Mouse (Mus musculus) megakaryocyte, embryonic 14.5 days (primary cell): ENCODE measurements around the gene Haus6. TPM values are rescaled to one million over a fixed set of nuclear protein-coding genes. Genes with fewer than 3 reads are reported as not detected.
"Not testable (repeated sequence)": the region's sequence is repeated elsewhere in the genome, so short reads cannot be mapped to it uniquely, and the experiment has no call there.

Source experiments
- H3K27me3 ChIP-seq: replicated peaks from 2 replicates; pipeline ENCODE3; 2012; ENCODE audit warnings: inconsistent platforms
- H3K36me3 ChIP-seq: replicated peaks from 2 replicates; pipeline ENCODE3; 2012; ENCODE audit warnings: low read length, inconsistent platforms, mixed read lengths
- H3K4me1 ChIP-seq: 2 replicates; pipeline ENCODE4 v1.6.1; 2012; ENCODE audit warnings: inconsistent platforms
- H3K4me3 ChIP-seq: replicated peaks from 2 replicates; pipeline ENCODE3; 2012; ENCODE audit warnings: moderate library complexity, mild to moderate bottlenecking, inconsistent platforms
- H3K9me3 ChIP-seq: 2 replicates; pipeline ENCODE4 v1.6.1; 2012; ENCODE audit warnings: inconsistent platforms
- FLI1 ChIP-seq: IDR thresholded peaks from 2 replicates; pipeline ENCODE4 v1.6.1; 2012; ENCODE audit warnings: low read length, inconsistent platforms, mixed read lengths
- GATA1 ChIP-seq: IDR thresholded peaks from 3 replicates; pipeline ENCODE4 v1.6.1; 2012; ENCODE audit warnings: mixed read lengths, low read length, inconsistent platforms, borderline replicate concordance
- polyA plus RNA-seq: library from polyadenylated mRNA; stranded (reverse); fragments of >175 nt; gene quantifications from 2 replicates; pipeline ENCODE4 v1.2.3, GENCODE M21; 2012; ENCODE audit warnings: low replicate concordance; ENCODE audit not compliant: insufficient read depth

The Haus6 gene
- polyA plus RNA-seq: 1.0 and 5.8 TPM in 2 replicates

GRCm38 (mm10) chr4:86611524-86612288 is at the start of gene Haus6:
Haus6 (minus strand) TSS chr4:86612055.
- H3K4me1 ChIP-seq: peaks cover 26% of the 10 kb centered on the region
- H3K4me3 ChIP-seq: peak within 1 kb of the TSS; percentile 100
- no peak for TF ChIP-seq GATA1
- TF ChIP-seq FLI1: peak; percentile 76; the same call in 1 of the 2 replicates
- H3K9me3 ChIP-seq: no peaks in the 10 kb centered on the region
- H3K36me3 ChIP-seq: peaks cover 16% of the 10 kb centered on the region
- H3K27me3 ChIP-seq: no peaks in the 10 kb centered on the region

GRCm38 (mm10) chr4:86657176-86657575 is 45.3 kb upstream of the Haus6 start:
- Histone ChIP-seq H3K4me1 (no peaks in the 10 kb centered on the region), H3K36me3 (peaks cover 71% of the 10 kb centered on the region), H3K27me3 (no peaks in the 10 kb centered on the region), H3K4me3 (no peak overlapping the region), H3K9me3 (0 out of 2 replicates have a peak, but pooled peaks cover 3% of the 10 kb centered on the region)
- TF ChIP-seq FLI1 (no peak), GATA1 (no peak)

GRCm38 (mm10) chr4:86656410-86656809 is 44.6 kb upstream of the Haus6 start:
- H3K4me3 ChIP-seq, H3K4me1 ChIP-seq, H3K9me3 ChIP-seq, H3K27me3 ChIP-seq: not testable (repeated sequence)
- H3K36me3 ChIP-seq: peaks cover 67% of the 10 kb centered on the region

DNA sequence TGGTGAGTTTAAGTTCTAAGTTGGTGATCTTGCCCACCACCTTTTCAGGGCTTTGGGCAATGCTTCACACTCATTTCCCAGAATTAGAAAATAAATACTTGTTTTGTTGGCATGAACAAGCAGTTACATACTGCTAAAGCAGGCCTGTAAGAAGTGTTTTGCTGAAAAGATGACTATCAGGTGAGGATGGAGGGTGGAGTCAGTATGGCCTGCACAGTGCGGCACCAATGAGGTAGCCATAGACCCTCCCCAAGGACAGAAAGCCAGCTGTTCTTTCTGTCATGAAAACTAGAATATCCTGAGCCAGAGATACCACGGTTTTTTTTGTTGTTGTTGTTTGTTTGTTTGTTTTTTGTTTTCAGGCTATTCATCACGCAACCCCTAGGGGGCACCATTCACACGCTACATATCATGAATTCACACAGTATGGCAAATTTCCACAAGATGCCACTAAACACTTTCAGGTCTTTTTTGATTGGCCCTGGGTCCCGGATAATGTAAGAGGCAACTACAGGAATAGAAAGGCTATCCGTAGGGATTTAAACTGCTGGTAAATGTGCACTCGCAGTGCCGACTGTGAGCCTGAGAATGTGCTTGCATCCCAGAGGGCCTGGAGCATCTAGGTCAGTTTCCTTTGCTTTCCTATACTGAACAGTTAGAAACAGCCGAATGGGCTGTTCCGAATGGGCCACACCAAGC is 40.0 kb upstream of the Haus6 start:
- Histone ChIP-seq H3K36me3 (peaks cover 25% of the 10 kb centered on the region), H3K4me1 (no peaks in the 10 kb centered on the region), H3K4me3 (no peak overlapping the region), H3K9me3 (0 out of 2 replicates have a peak, but pooled peaks cover 6% of the 10 kb centered on the region), H3K27me3 (no peaks in the 10 kb centered on the region)
- TF ChIP-seq FLI1: no peak
- TF ChIP-seq GATA1: no peak

- not testable (repeated sequence) for H3K4me3 ChIP-seq, H3K36me3 ChIP-seq, H3K27me3 ChIP-seq, H3K4me1 ChIP-seq
- peaks cover 10% of the 10 kb centered on the region; the same call in 1 of the 2 replicates for H3K9me3 ChIP-seq
These were observed 36.5 kb upstream of the Haus6 start for GRCm38 (mm10) chr4:86648394-86648793.

GRCm38 (mm10) chr4:86637561-86637960 is 25.7 kb upstream of the Haus6 start:
- H3K27me3 ChIP-seq, H3K9me3 ChIP-seq, H3K4me3 ChIP-seq, H3K36me3 ChIP-seq, H3K4me1 ChIP-seq: not testable (repeated sequence)

GRCm38 (mm10) chr4:86634873-86635272 is 23.0 kb upstream of the Haus6 start:
- not testable (repeated sequence) for H3K4me1 ChIP-seq

DNA sequence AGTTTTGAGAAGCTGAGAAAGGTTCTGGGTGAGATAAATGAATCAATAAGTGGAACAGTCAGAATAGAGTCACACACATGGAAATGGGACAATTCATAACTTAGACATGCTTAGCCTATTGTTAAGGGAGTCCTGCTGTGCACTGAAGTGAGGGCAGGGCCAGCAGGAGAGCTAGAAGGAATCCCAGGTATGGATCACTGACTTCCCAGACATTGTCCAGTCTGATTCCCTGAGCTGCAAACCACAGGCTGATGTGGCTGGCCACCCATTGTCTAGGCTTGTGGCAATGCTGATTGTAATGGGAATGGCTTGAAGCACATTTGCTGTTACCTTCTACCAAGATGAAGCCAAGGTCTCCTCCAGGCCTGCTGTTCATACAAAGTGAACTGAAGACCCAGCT is 22.5 kb upstream of the Haus6 start:
- H3K4me1 ChIP-seq, H3K4me3 ChIP-seq, H3K27me3 ChIP-seq, H3K36me3 ChIP-seq, H3K9me3 ChIP-seq: not testable (repeated sequence)

More at GRCm38 (mm10) chr4:86634873-86635272, 23.0 kb upstream of the Haus6 start:
- not testable (repeated sequence) for H3K36me3 ChIP-seq, H3K4me3 ChIP-seq, H3K9me3 ChIP-seq, H3K27me3 ChIP-seq

GRCm38 (mm10) chr4:86632556-86632955 is 20.7 kb upstream of the Haus6 start:
- not testable (repeated sequence) for H3K27me3 ChIP-seq, H3K36me3 ChIP-seq, H3K4me3 ChIP-seq, H3K4me1 ChIP-seq, H3K9me3 ChIP-seq

DNA sequence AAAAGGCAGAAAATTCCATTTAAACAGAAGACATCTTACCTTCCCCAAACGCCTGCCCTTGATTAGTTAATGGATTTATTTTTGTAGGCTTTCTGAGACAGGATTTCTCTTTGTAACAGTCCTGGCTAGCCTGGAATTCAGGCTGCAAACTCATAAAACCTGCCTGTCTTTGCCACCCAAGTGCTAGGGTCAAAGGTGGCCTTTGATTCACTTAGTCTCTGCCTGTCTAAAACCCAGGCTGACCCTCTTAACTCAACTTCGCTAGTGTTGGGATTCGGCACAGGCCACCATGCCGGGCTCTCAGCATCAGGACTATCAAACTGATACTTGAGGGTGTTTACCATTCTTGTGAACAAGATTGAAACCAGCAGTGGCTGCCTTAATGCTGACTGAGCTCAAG is 20.0 kb upstream of the Haus6 start:
- Histone ChIP-seq H3K9me3 (peaks cover 4% of the 10 kb centered on the region), H3K36me3 (no peaks in the 10 kb centered on the region), H3K27me3 (peaks cover 6% of the 10 kb centered on the region), H3K4me3 (no peak overlapping the region), H3K4me1 (peaks cover 9% of the 10 kb centered on the region)
- TF ChIP-seq FLI1 (no peak), GATA1 (no peak)

GRCm38 (mm10) chr4:86626496-86626895 is 14.6 kb upstream of the Haus6 start:
- not testable (repeated sequence) for H3K9me3 ChIP-seq, H3K4me1 ChIP-seq, H3K27me3 ChIP-seq, H3K36me3 ChIP-seq, H3K4me3 ChIP-seq
